Mouse (Mus musculus) B cell, adult 2 months (primary cell): Measurements from ENCODE around the gene Gm28168.
"Not testable (repeated sequence)": the region's sequence is repeated elsewhere in the genome, so short reads cannot be mapped to it uniquely, and the experiment has no call there.

Source experiments
- DNase-seq, 2 experiments: peaks; one replicate each; pipeline ENCODE4 v3.0.0; 2022

Gm28168 gene

DNA sequence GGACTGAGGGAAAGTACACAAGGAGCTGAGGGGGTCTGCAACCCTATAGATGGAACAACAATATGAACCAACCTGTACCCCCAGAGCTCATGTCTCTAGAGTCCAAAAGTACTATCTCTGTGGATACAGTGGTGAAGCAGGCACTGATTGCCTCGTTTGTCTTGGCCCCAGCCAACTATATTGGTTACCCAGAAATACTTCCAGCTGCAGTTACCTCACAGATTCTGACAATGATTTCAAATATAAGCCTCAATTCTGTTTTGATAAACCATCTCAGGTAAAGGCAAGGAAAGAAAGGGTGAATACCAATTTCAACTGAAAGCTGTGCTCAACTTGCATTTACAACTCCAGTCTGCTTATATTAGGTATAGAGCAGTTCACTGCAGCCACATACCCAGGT is at the start of gene Gm28168:
TSS of gene Gm28168 (plus strand) at position 301 of the 400 bp plus-strand sequence.
- DNase-seq = not testable (repeated sequence)

- no peak for DNase-seq
Measured at GRCm38 (mm10) chr1:117965639-117966038, 37.8 kb downstream of the Gm28168 start, which contains the start of gene Gm7145. Gene Gm7145, plus strand, starts transcription at chr1:117965939.
